Mouse (Mus musculus) fat pad, adult 2 months (tissue): ENCODE results near the gene Tab1.
"Not testable (repeated sequence)": the region's sequence is repeated elsewhere in the genome, so short reads cannot be mapped to it uniquely, and the experiment has no call there.

Experiments
- DNase-seq: peaks from one replicate; pipeline ENCODE4 v3.0.0-alpha.2; 2011; ENCODE audit warnings: low read depth, low spot score; ENCODE audit errors: extremely low read depth

Gene Tab1

GRCm38 (mm10) chr15:80105490-80106410 lies 27.2 kb upstream of the Tab1 start:
- no peak for DNase-seq

GRCm38 (mm10) chr15:80107143-80107542 lies 25.8 kb upstream of the Tab1 start:
- no peak for DNase-seq

- no peak for DNase-seq
These were observed 25.4 kb upstream of the Tab1 start for GRCm38 (mm10) chr15:80107575-80107974.

- DNase-seq, result no peak
These were observed 21.5 kb upstream of the Tab1 start for GRCm38 (mm10) chr15:80111436-80111835.

GRCm38 (mm10) chr15:80112499-80112898 lies 20.4 kb upstream of the Tab1 start:
- DNase-seq, result no peak

- DNase-seq, result no peak
These were observed 18.5 kb upstream of the Tab1 start for GRCm38 (mm10) chr15:80114414-80114813.

- DNase-seq, result no peak
These were observed 17.7 kb upstream of the Tab1 start for GRCm38 (mm10) chr15:80115256-80115655.

- DNase-seq, result no peak
These were observed 16.8 kb upstream of the Tab1 start for GRCm38 (mm10) chr15:80115866-80116794.

GRCm38 (mm10) chr15:80117154-80117553 lies 15.8 kb upstream of the Tab1 start:
- DNase-seq, result no peak

GRCm38 (mm10) chr15:80119076-80119475 lies 13.9 kb upstream of the Tab1 start:
- no peak for DNase-seq

GRCm38 (mm10) chr15:80121721-80122325 lies 11.1 kb upstream of the Tab1 start:
- no peak for DNase-seq

- not testable (repeated sequence) for DNase-seq
These were observed 10.5 kb upstream of the Tab1 start for GRCm38 (mm10) chr15:80122431-80122830.

GRCm38 (mm10) chr15:80124651-80125050 lies 8.3 kb upstream of the Tab1 start:
- DNase-seq, result no peak

GRCm38 (mm10) chr15:80127191-80127590 lies 5.7 kb upstream of the Tab1 start:
- DNase-seq, result no peak

- no peak for DNase-seq
These were observed 2.9 kb upstream of the Tab1 start for GRCm38 (mm10) chr15:80129982-80130381.

GRCm38 (mm10) chr15:80130689-80131088 lies 2.2 kb upstream of the Tab1 start:
- no peak for DNase-seq

- DNase-seq, result no peak
These were observed 1.5 kb upstream of the Tab1 start for GRCm38 (mm10) chr15:80131421-80131820.

GRCm38 (mm10) chr15:80132452-80132851 lies 475 bp upstream of the Tab1 start:
- no peak for DNase-seq

GRCm38 (mm10) chr15:80133682-80134449 lies 939 bp downstream of the Tab1 start:
- DNase-seq, result no peak

GRCm38 (mm10) chr15:80134450-80134847 lies 1.5 kb downstream of the Tab1 start:
- DNase-seq, result no peak
